Mouse (Mus musculus) erythroblast, embryonic 14.5 days (primary cell): ENCODE measurements around the gene Heg1. TPM values are rescaled to one million over a fixed set of nuclear protein-coding genes. Genes with fewer than 3 reads are reported as not detected.

Experiments
- H3K27me3 ChIP-seq: 2 replicates; pipeline ENCODE4 v1.6.1; 2012; ENCODE audit warnings: inconsistent platforms; ENCODE audit not compliant: control insufficient read depth
- H3K36me3 ChIP-seq: 2 replicates; pipeline ENCODE4 v1.6.1; 2012; ENCODE audit warnings: mild to moderate bottlenecking, inconsistent platforms; ENCODE audit not compliant: control insufficient read depth
- H3K4me1 ChIP-seq: 2 replicates; pipeline ENCODE4 v1.6.1; 2012; ENCODE audit warnings: inconsistent platforms; ENCODE audit not compliant: control insufficient read depth
- H3K4me3 ChIP-seq: replicated peaks from 2 replicates; pipeline ENCODE3; 2012; ENCODE audit warnings: moderate library complexity, mild to moderate bottlenecking, inconsistent platforms
- H3K9me3 ChIP-seq: 2 replicates; pipeline ENCODE4 v1.6.1; 2012; ENCODE audit warnings: low read length, inconsistent platforms, mixed read lengths; ENCODE audit not compliant: control insufficient read depth
- GATA1 ChIP-seq: IDR thresholded peaks from 2 replicates; pipeline ENCODE4 v1.6.1; 2012; ENCODE audit warnings: low read length, inconsistent platforms, mixed read lengths
- TAL1 ChIP-seq: IDR thresholded peaks from 3 replicates; pipeline ENCODE4 v1.6.1; 2012; ENCODE audit warnings: low read length, inconsistent platforms, mixed read lengths
- polyA plus RNA-seq: library from polyadenylated mRNA; stranded (reverse); fragments of >175 nt; gene quantifications from 2 replicates; pipeline ENCODE4 v1.2.3, GENCODE M21; 2012

The Heg1 gene
- polyA plus RNA-seq, 1 experiment = 0.04 TPM

DNA sequence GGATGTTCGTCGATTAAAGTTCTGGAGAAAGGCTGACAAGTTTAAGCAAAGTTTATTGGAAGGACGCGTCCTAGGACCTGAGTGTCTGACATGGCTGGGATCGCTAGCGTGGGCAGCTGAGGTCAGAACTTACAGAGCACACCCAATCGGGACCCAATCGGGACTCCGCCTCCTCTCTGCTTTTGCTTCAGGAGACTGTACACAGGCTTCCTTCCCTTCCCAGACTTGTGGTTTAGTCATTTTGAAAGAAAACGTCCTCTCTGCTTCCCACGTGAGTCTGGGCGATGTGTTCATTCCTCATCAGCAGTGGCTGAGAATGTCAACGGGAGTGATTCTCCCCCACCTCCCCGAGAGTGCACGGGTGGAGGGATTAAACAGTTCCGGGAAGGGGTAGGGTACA, 71.8 kb downstream of the Heg1 start:
- H3K4me3 ChIP-seq = peak overlapping the region; percentile 58
- TF ChIP-seq GATA1 (no peak), TAL1 (no peak)
- no peaks in the 10 kb centered on the region for H3K27me3 ChIP-seq
- peaks cover 33% of the 10 kb centered on the region for H3K4me1 ChIP-seq
- H3K9me3 ChIP-seq = no peaks in the 10 kb centered on the region
- peaks cover 7% of the 10 kb centered on the region; the same call in 1 of the 2 replicates for H3K36me3 ChIP-seq

DNA sequence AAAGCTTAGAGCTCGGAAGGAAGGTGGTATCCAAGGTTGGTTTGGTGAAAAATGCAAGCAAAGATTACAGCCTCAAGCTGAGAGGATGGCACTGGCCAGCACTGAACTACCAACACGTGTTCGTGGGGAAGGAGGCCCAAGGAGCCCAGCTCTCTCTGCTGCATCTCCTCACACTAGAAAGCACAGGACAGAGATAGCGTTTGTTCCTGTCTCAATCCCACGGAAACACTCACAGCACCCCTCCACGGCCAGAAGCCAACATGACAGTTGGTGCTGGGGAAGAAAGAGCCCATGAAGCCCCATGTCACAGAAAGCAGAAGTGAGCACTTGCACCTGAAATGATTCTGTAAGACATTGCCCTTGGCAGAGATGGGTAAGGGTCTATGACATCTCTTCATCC, 72.2 kb downstream of the Heg1 start:
- TF ChIP-seq GATA1 (no peak), TAL1 (no peak)
- Histone ChIP-seq H3K27me3 (no peaks in the 10 kb centered on the region), H3K4me3 (peak overlapping the region; percentile 58), H3K4me1 (peaks cover 33% of the 10 kb centered on the region), H3K9me3 (no peaks in the 10 kb centered on the region), H3K36me3 (peaks cover 7% of the 10 kb centered on the region; the same call in 1 of the 2 replicates)

DNA sequence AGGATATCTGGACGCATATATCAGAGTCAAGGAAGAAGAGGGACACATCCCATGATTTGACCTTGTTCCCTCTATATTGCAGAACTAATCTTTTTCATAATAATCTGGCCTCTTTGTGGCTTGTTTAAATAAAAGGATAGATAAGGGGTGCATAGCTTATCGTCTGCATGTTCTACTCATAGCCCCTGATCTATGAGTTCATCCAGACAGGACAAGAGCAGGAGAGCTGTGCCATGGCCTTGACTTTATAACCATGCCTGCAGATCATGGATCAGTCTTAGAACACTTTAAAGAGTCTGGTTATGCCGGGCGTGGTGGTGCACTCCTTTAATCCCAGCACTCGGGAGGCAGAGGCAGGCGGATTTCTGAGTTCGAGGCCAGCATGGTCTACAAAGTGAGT, 75.0 kb downstream of the Heg1 start:
- no peaks in the 10 kb centered on the region for H3K9me3 ChIP-seq
- H3K4me1 ChIP-seq = peaks cover 44% of the 10 kb centered on the region
- no peak for TF ChIP-seq TAL1
- TF ChIP-seq GATA1 = no peak

DNA sequence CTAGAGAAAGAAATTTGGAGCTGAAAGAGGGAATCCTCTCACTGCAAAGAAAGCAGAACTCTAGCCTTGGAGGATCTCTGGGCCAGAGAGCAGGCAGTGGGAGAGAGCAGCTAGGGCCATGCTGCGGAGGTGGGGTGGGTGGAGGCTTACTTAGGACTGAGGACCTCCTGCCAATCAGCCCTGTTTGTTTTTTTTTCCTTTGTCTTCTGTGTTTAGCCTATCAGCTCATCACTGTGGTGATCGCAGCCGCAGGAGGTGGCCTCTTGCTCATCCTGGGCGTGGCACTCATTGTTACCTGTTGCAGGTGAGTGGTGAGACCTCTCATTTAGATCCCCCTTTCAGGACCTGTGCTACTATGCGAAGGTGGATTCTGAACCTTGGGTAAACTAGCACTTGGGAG, 76.4 kb downstream of the Heg1 start:
- Histone ChIP-seq H3K4me1 (peaks cover 50% of the 10 kb centered on the region), H3K27me3 (no peaks in the 10 kb centered on the region), H3K9me3 (no peaks in the 10 kb centered on the region), H3K4me3 (no peak overlapping the region), H3K36me3 (peaks cover 2% of the 10 kb centered on the region; the same call in 1 of the 2 replicates)
- TF ChIP-seq GATA1 (no peak), TAL1 (no peak)

More for the DNA sequence above, 75.0 kb downstream of the Heg1 start:
- Histone ChIP-seq H3K36me3 (peaks cover 3% of the 10 kb centered on the region; the same call in 1 of the 2 replicates), H3K4me3 (no peak overlapping the region), H3K27me3 (no peaks in the 10 kb centered on the region)

DNA sequence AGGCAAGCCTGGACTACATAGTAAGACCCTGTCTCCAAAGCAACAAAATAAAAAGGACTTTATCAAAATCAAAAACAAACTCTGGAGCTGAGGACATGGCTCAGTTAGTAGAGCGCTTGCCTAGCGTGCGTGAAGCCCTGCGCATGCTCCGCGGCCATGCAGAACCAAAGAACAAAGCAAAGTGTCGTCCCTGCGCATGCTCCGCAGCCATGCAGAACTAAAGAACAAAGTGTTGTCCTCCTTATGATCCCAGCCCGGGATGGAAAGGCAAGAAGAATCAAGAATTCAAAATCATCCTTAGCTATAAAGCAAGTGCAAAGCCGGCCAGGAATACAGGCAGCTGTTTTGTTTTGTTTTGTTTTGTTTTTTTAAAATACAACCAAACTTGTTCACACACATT, 76.8 kb downstream of the Heg1 start:
- Histone ChIP-seq H3K27me3 (no peaks in the 10 kb centered on the region), H3K4me3 (no peak overlapping the region), H3K36me3 (peaks cover 2% of the 10 kb centered on the region; the same call in 1 of the 2 replicates), H3K9me3 (no peaks in the 10 kb centered on the region), H3K4me1 (peaks cover 47% of the 10 kb centered on the region)
- TF ChIP-seq TAL1 (no peak), GATA1 (no peak)

DNA sequence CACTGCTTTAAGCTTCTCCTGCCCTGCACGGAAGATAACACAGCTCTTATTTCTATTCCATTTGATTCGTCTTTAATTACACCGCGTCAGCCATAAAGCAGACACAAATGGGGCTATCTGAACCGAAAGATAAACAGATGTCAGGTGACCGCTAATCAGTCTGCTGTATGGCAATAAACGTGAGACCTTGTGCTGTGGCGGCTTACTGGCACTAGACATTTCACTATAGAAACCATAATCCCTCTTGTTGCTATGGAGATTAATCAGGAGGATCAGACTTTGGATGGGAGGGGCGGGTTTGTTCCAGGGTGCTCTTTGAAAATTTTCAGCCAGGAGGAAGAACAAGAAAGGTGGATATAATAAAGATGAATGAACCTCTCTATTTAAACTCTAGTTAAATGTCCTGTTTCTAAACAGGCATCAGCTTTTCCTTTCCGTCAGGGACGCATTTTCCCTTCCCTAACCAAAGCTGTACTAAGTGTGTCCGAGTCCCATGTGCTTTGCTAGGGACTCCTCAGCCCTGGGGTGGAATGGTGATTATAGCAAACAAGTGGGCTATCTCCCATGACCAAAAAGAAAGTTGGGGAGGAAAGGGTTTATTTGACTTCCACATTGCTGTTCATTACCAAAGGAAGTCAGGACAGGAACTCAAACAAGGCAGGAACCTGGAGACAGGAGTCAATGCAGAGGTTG, 80.5 kb downstream of the Heg1 start:
- Histone ChIP-seq H3K36me3 (peaks cover 5% of the 10 kb centered on the region), H3K4me1 (peaks cover 49% of the 10 kb centered on the region), H3K4me3 (no peak overlapping the region), H3K9me3 (no peaks in the 10 kb centered on the region), H3K27me3 (no peaks in the 10 kb centered on the region)
- TF ChIP-seq TAL1 (no peak), GATA1 (no peak)

DNA sequence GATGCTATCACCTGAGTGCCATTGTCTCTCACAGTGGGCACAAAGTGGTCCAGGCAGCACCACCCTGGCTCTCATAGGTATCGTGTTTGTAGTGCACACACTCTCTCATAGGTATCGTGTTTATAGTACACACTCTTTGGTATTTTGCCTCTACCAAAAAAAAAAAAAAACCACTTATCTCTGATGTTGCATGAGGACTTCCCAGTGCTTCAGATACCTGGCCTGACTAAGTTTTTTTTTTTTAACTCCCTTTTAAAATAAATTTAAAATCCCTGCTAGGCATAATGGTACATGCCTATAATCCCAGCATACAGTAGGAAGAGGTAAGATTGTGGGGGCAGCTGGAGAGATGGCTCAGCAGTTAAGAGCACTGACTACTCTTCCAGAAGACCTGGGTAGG, 81.3 kb downstream of the Heg1 start:
- H3K36me3 ChIP-seq = peaks cover 5% of the 10 kb centered on the region
- TF ChIP-seq GATA1 (no peak), TAL1 (no peak)
- peaks cover 47% of the 10 kb centered on the region for H3K4me1 ChIP-seq
- no peaks in the 10 kb centered on the region for H3K27me3 ChIP-seq
- H3K9me3 ChIP-seq = no peaks in the 10 kb centered on the region
- no peak overlapping the region for H3K4me3 ChIP-seq

DNA sequence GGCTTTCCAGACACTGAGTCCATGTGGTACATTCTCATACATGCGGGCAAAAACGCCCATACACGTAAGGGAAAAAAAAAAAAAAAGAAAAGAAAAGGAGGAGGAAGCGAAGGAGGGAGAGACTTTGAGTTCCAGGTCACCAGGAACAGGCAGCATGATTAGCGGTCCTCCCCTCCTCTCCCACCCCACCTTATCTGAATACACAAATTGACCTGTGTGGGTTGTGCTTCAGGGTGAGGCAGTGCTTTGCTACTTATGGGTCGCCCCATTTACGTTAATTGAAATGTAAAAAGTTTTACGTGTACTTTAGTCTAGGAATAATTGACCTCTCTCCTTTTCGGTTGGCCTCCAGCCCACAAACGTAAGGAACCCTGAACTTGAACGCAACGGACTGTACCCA, 82.1 kb downstream of the Heg1 start:
- no peak for TF ChIP-seq TAL1
- TF ChIP-seq GATA1 = no peak
- H3K4me3 ChIP-seq = no peak overlapping the region

DNA sequence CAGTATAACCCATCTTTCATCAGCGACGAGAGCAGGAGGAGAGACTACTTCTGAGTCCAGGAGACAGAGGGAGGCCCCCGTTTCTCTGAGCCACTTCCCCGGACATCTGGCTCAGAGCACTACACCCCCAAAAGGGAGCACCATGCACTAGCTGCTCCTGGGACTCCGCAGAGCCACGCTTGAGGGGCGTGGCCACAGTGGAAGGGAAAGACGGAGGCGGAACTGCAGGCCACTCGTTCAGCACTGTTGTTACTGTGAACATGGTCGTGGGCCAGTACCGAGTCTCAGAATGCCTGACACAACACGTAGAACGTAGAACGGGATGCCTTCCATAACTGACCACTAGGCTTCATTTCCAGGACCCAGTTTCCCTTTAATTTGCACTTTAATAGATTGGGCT, 82.6 kb downstream of the Heg1 start:
- Histone ChIP-seq H3K4me3 (no peak overlapping the region), H3K9me3 (no peaks in the 10 kb centered on the region), H3K36me3 (peaks cover 5% of the 10 kb centered on the region), H3K27me3 (no peaks in the 10 kb centered on the region), H3K4me1 (peaks cover 34% of the 10 kb centered on the region)
- TF ChIP-seq GATA1 (no peak), TAL1 (no peak)

More for the DNA sequence above, 82.1 kb downstream of the Heg1 start:
- Histone ChIP-seq H3K4me1 (peaks cover 39% of the 10 kb centered on the region), H3K27me3 (no peaks in the 10 kb centered on the region), H3K36me3 (peaks cover 5% of the 10 kb centered on the region), H3K9me3 (no peaks in the 10 kb centered on the region)
